Mouse (Mus musculus) liver, embryonic 16.5 days (tissue): ENCODE data around the gene Pdxp. TPM values are rescaled to one million over a fixed set of nuclear protein-coding genes. Genes with fewer than 3 reads are reported as not detected.

Experiments used
- ATAC-seq: fragments of 200-750 bp; cut with Nextera tagmentation; 2 replicates; pipeline ENCODE4 v1.8.0; 2017; ENCODE audit warnings: low read depth, mild to moderate bottlenecking, moderate number of reproducible peaks, moderate library complexity
- H3K27ac ChIP-seq: fragments of 300-500 bp; sonication (generic); 2 replicates; pipeline ENCODE4 v1.5.1; 2014; ENCODE audit warnings: mild to moderate bottlenecking, low read length
- H3K27me3 ChIP-seq: fragments of 300-500 bp; sonication (generic); 2 replicates; pipeline ENCODE4 v1.6.1; 2014; ENCODE audit warnings: low read depth, low read length, mixed read lengths; ENCODE audit not compliant: control insufficient read depth, insufficient read depth
- H3K36me3 ChIP-seq: fragments of 300-500 bp; sonication (generic); 2 replicates; pipeline ENCODE4 v1.6.1; 2014; ENCODE audit warnings: mild to moderate bottlenecking; ENCODE audit not compliant: control insufficient read depth, insufficient read depth
- H3K4me1 ChIP-seq: fragments of 300-500 bp; sonication (generic); 2 replicates; pipeline ENCODE4 v1.6.1; 2014; ENCODE audit warnings: low read depth, low read length, mixed read lengths; ENCODE audit not compliant: control insufficient read depth
- H3K4me2 ChIP-seq: fragments of 300-500 bp; sonication (generic); 2 replicates; pipeline ENCODE4 v1.6.1; 2014; ENCODE audit warnings: low read depth, low read length, mixed read lengths
- H3K4me3 ChIP-seq: fragments of 300-500 bp; sonication (generic); 2 replicates; pipeline ENCODE4 v1.5.1; 2014; ENCODE audit warnings: low read depth, mild to moderate bottlenecking, low read length
- H3K9ac ChIP-seq: fragments of 300-500 bp; sonication (generic); 2 replicates; pipeline ENCODE4 v1.6.1; 2014; ENCODE audit warnings: low read depth, low read length
- H3K9me3 ChIP-seq: fragments of 300-500 bp; sonication (generic); replicated peaks from 2 replicates; pipeline ENCODE4 v1.6.1; 2016; ENCODE audit warnings: low read length; ENCODE audit not compliant: control insufficient read depth
- WGBS: fragments of 180-500 bp; shearing (Covaris S2); extraction: QIAGEN DNeasy Blood & Tissue Kit; methylation state at CpG from one replicate; pipeline ENCODE4 v1.1.7; 2014; ENCODE audit not compliant: insufficient replicate concordance; 5-methylcytosine and 5-hydroxymethylcytosine counted together
- polyA plus RNA-seq: library from polyadenylated mRNA; unstranded; fragments of >200 nt; fragmentation: Nextera tagmentation; extraction: Ambion mirVana; gene quantifications from 2 replicates; pipeline ENCODE4 v1.2.1, GENCODE M21; 2015

Pdxp gene
- polyA plus RNA-seq, 1 experiment from 2014 or later, result 2.7 TPM

DNA sequence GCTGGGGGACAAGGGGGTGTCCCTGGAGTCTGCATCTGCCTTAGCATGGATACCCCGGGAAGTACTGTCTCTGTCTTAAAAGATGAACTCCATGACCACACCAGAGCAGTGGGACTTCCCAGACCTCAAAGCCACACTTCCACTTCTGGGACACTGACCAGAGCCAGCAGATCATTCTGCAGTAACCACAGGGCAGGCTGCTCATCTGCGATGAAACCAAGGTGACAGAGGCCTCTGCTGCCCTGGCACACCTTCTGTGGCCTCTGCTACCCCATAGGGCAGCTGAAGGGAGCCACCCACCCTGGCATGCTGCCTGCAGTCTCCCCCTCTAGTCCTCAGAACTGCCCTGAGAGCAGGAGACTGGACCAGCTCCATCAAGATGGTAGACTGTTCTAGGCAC, 18.0 kb upstream of the Pdxp start:
- Histone ChIP-seq H3K27me3 (no peaks in the 10 kb centered on the region), H3K9me3 (no peaks in the 10 kb centered on the region), H3K4me2 (no peak overlapping the region), H3K4me3 (no peak overlapping the region), H3K36me3 (peaks cover 5% of the 10 kb centered on the region), H3K4me1 (peaks cover 77% of the 10 kb centered on the region), H3K27ac (peak overlapping the region; percentile 54), H3K9ac (no peak overlapping the region)
- WGBS, result 25% methylated on average over 2 of the region's 2 CpGs
- ATAC-seq, result no peak

DNA sequence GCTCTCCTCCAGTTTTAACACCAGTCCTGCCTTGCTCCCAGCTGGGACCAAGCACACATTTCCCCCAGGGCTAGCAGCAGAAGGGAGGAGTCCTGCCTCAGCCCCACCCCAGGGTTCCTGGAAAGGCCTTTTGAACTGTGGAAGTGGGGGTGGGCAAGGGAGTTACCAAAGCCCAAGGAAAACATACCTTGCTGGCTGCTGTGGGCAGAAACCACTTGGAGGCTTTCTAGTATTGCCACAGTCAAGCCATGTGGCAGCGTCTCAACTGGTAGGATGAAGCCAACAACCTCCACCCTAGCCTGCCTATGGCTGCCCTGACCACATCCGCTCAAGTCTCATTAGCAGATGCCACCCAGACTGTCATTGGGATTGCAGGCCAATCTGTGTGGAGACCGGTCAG, 17.6 kb upstream of the Pdxp start:
- peaks cover 5% of the 10 kb centered on the region for H3K36me3 ChIP-seq
- no peak overlapping the region for H3K4me2 ChIP-seq
- H3K4me3 ChIP-seq, result no peak overlapping the region
- H3K9ac ChIP-seq, result no peak overlapping the region
- 40% methylated on average over 3 of the region's 3 CpGs for WGBS
- H3K9me3 ChIP-seq, result no peaks in the 10 kb centered on the region
- peaks cover 81% of the 10 kb centered on the region for H3K4me1 ChIP-seq
- no peaks in the 10 kb centered on the region for H3K27me3 ChIP-seq
- peak overlapping the region; percentile 54 for H3K27ac ChIP-seq
- no peak for ATAC-seq

GRCm38 (mm10) chr15:78897488-78897887, 16.2 kb upstream of the Pdxp start:
- Histone ChIP-seq H3K4me3 (no peak overlapping the region), H3K4me1 (peaks cover 80% of the 10 kb centered on the region), H3K27ac (peak overlapping the region; percentile 61), H3K27me3 (no peaks in the 10 kb centered on the region), H3K9ac (no peak overlapping the region), H3K4me2 (peak overlapping the region; percentile 24), H3K9me3 (no peaks in the 10 kb centered on the region), H3K36me3 (no peaks in the 10 kb centered on the region; the same call in 1 of the 2 replicates)
- no peak for ATAC-seq
- 26% methylated on average over 4 of the region's 4 CpGs for WGBS

- peak overlapping the region; percentile 42 for H3K9ac ChIP-seq
- peaks cover 79% of the 10 kb centered on the region for H3K4me1 ChIP-seq
- peak overlapping the region; percentile 61 for H3K27ac ChIP-seq
- ATAC-seq, result no peak
- no peaks in the 10 kb centered on the region for H3K27me3 ChIP-seq
- peaks cover 2% of the 10 kb centered on the region; the same call in 1 of the 2 replicates for H3K36me3 ChIP-seq
- no peaks in the 10 kb centered on the region for H3K9me3 ChIP-seq
- H3K4me2 ChIP-seq, result peak overlapping the region; percentile 81
- WGBS, result 18% methylated on average over 6 of the region's 6 CpGs
- H3K4me3 ChIP-seq, result peak overlapping the region; percentile 77
Observed at GRCm38 (mm10) chr15:78898507-78899001, 15.2 kb upstream of the Pdxp start.

- no peak for ATAC-seq
- Histone ChIP-seq H3K9ac (peak within 1 kb of the TSS; percentile 77), H3K9me3 (no peaks in the 10 kb centered on the region), H3K27ac (peak within 1 kb of the TSS; percentile 70), H3K4me2 (peak within 1 kb of the TSS; percentile 81), H3K4me3 (peak within 1 kb of the TSS; percentile 77), H3K4me1 (peaks cover 73% of the 10 kb centered on the region), H3K36me3 (peaks cover 4% of the 10 kb centered on the region; the same call in 1 of the 2 replicates), H3K27me3 (no peaks in the 10 kb centered on the region)
- WGBS, result 2% methylated on average over 20 of the region's 20 CpGs
Observed at GRCm38 (mm10) chr15:78899409-78899739, 14.3 kb upstream of the Pdxp start, which contains the start of gene Gm49510. Gm49510 (plus strand) TSS chr15:78899667.

DNA sequence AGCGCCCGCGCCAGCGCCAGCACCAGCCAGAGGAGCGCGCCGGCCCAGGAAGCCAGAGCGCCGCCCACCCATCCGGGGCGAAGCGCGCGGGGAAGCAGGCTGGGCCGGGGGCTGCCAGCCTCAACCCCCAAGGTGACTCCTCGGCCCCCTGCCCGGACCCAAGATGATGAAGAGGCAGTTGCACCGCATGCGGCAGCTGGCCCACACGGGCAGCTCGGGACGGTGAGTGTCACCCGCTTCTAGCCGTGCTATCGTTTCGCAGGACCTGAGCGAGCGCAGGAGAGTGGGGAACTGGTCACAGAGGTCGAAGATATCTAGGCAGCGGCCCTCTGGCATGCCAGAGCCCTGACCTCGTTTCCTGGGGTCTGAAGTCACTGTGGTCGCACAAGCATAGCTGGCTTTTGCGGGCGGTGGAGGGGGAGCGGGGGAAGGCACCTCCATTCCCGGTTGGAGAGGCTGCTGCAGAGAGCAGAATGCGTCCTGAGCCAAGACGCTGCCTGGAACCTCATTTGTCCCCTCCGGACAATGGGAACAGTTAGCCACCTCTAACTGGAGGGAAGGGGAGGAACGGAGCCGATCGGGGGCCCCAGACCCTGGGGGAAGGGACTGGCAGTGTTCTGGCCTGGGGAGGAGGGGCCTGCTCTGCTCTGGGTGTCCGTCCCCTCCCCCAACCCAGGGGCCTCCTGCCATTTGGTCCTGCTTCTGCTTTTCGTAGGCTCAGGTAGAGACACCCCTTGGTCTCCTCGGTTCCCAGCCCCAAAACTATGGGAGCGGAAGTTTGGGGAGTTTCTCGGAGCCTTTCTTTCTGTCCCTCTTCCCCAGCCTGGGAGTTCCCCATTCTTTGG, 13.8 kb upstream of the Pdxp start, which contains the start of gene Sh3bp1:
TSS of gene Sh3bp1 (plus strand) at position 29 of the 845 bp plus-strand sequence.
- Histone ChIP-seq H3K9ac (peak within 1 kb of the TSS; percentile 77), H3K27me3 (no peaks in the 10 kb centered on the region), H3K4me2 (peak within 1 kb of the TSS; percentile 81), H3K9me3 (no peaks in the 10 kb centered on the region), H3K4me1 (peaks cover 67% of the 10 kb centered on the region), H3K36me3 (peaks cover 4% of the 10 kb centered on the region; the same call in 1 of the 2 replicates), H3K27ac (peak within 1 kb of the TSS; percentile 70), H3K4me3 (peak within 1 kb of the TSS; percentile 77)
- ATAC-seq, result peak; percentile 63
- WGBS, result under 1% methylated on average over 47 of the region's 47 CpGs

DNA sequence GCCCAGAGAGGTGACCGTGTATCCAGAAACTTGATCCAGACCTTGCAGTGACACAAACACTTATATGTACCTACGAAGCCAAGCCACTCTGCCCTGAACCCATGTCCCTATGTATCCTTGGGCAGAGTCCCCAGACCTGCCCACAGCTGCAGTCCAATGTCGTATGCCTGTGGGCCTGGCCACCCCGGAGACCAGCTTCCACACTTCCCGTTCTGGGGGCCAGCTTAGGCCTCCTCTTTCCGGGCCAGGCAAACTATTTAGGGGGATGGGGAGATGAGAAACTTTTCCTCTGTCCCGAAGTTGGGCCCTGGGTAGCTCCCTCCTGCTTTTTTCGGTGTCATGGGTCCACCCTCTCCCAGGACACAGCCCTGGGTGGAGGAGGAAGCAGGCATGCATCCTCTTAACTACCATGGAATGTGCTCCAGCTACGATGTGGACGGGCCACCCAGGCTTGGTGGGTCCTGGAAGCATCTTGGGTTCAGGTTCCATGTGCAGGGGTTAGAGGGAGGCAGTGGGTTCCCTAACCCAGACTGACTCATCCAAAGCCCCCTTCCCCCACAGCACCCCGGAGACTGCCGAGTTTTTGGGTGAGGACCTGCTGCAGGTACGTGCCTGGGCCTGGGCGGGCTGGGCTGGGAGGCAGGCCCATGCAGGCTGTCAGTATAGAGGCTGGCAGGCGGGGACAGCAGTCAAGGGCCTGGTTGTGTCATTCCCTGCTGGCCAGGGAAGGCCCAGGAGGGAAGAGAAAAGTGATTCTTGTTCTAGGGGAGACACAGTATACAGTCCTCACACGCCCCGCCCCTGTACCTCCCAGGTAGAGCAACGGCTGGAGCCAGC, 12.9 kb upstream of the Pdxp start:
- WGBS, result 16% methylated on average over 18 of the region's 18 CpGs
- Histone ChIP-seq H3K27me3 (no peaks in the 10 kb centered on the region), H3K36me3 (peaks cover 4% of the 10 kb centered on the region; the same call in 1 of the 2 replicates), H3K4me3 (peak overlapping the region; percentile 77), H3K4me2 (peak overlapping the region; percentile 81), H3K9me3 (no peaks in the 10 kb centered on the region), H3K9ac (peak overlapping the region; percentile 77), H3K27ac (peak overlapping the region; percentile 70), H3K4me1 (peaks cover 58% of the 10 kb centered on the region)
- ATAC-seq, result no peak

DNA sequence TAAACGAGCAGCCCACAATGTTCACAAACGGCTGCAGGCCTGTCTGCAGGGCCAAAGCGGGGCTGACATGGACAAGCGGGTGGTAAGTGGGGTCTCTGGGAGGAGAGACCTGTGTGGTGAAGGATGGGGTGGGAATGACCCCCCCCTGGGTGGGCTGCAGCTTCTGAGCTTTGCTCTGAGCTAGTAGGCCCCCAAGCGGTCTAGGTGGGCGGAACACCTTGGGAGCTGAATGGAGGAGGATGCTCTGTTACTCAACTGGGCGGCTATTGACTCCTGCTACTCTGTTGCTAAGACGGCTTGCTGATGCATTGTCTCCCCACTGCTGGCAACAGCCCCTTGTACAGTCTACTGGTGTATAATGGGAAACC, 12.3 kb upstream of the Pdxp start:
- Histone ChIP-seq H3K27ac (no peak overlapping the region), H3K4me2 (peak overlapping the region; percentile 81), H3K9ac (no peak overlapping the region), H3K36me3 (peaks cover 7% of the 10 kb centered on the region), H3K4me1 (peaks cover 52% of the 10 kb centered on the region), H3K9me3 (no peaks in the 10 kb centered on the region), H3K4me3 (no peak overlapping the region), H3K27me3 (no peaks in the 10 kb centered on the region)
- no peak for ATAC-seq
- WGBS, result 76% methylated on average over 8 of the region's 8 CpGs
